Mouse (Mus musculus) cerebellum, adult 9-11 months (tissue): ENCODE measurements around the gene Tsg101.
A peak's percentile ranks its signal among the peaks of the same experiment; 100 is the strongest.
"Not testable (repeated sequence)": the region's sequence is repeated elsewhere in the genome, so short reads cannot be mapped to it uniquely, and the experiment has no call there.

Source experiments
- DNase-seq: peaks from one replicate; pipeline ENCODE4 v3.0.0; 2022

The Tsg101 gene

DNA sequence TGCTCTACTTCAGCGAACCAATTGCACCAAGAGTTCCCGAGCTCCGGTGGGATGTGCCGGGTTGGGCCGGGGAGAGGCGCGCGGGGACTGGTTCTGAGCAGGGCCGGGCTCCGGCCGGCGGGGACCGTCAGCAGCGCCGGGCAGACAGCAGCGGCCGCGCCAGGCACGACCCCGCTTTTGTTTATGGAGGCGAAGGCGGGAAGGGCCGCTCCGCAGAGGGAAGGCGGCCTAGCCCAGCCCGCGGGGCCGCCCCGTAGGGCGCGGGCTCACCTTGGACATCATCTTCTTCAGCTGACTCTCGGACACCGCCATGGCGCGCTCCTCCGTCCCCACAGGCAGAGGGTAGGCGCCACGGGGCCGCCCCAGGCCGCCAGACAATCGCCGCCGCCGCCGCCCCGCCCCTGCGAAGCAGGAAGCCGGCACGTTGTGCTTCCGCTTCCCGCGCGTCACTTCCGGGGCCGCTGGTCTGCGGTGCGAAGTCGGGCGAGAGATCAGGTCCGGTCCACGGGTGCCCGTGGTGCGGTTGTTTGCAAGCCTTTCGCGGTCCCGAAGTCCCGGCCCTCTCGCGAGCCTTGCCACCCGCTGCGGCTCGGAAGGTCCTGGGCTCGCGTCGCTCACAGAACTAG lies at the start of gene Tsg101:
Gene Tsg101, minus strand, starts transcription at position 419 of the 626 bp plus-strand sequence.
- peak; percentile 90 for DNase-seq

DNA sequence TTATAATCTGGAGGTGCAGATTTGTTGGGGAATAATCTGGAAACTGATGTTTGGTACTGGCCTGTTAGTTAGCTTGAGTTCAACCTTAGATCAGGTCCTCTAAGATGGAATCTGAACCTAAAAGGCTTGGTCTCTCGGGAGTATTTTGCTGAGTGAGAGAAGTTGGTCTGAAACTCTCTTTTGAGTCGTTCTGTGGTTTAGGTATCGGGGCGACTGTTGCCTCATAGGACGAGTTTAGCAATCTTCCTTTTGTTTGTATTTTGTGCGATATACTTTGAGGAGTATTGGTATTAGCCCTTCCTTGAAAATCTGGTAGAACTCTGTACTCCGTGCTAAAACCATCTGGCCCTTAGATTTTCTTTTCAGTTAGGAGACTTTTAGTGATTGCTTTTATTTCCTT lies 44.3 kb upstream of the Tsg101 start:
- no peak for DNase-seq

DNA sequence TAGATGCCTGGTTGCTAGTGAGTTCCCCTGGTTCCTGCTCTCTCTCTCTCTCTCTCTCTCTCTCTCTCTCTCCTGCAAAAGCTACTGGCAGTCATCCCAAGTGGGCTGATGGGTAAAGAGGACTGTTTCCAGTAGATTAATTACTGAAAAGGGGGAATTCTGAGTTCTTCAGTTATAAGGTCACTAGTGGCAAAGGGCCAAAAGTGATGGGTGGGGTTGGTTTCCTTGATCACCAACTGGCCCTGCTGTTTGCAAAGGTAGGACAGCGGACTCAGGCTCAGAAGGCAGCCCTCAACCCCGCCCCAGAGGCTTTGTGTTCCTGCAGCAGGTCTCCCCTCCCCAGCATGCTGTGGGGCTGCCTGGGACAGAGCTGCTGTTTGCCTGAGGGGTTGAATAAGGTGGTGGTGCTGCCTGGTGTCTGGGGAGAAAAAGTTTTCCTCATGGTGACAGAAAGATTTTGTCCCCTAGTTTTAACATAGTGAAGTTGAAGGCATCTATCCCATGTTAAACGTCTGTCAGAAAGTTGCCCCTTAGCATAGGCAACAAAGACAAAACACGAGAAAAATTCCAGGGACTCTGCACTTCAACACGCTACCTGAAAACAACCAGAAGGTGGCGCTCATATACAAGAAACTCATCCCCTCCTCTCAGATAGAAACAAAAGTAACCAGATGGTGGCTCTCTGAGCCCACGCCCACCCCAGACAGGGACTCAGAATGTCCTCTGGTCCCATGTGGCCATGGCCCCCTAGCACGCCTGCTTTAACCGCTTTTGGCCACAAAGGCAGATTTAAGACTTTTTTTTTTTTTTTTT lies 43.2 kb upstream of the Tsg101 start:
- peak; percentile 72 for DNase-seq

DNA sequence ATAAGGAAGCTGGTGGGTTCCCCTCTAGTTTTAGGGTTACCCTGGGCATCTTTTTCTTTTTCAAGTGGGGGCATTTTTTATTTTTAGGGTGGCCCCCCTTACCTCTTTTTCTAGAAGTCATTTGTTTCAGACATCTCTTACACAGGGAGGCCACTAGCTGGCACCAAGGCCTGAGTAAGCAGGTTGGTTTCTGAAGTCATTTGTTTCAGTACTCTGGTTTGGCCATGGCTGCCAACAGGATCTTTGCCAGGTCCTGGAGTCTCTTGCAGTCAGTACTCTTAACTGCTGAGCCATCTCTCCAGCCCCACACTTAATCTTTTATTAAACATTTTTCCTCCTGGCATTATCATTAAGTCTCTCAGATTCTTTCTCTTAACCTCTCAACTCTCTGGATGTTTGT lies 42.4 kb upstream of the Tsg101 start:
- DNase-seq = no peak

DNA sequence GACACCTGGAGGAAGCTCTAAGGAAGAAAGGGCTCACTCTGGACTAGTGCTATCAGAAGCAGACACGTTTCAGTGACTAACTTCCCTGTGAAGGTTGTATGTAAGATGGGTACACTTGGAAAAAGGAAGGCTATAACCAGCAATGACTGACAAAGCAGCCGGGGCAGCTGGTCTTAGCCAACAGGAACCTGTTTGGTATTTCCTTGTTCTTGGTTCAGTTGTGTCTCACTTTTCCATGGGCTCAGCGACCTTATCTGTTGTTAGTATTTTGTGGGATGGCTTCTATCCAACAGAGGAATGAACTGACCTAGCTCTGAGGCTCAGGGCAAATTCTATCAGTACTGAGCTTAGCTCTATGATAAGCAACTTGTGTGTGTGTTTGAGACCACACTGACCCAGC lies 41.2 kb upstream of the Tsg101 start:
- DNase-seq = no peak

DNA sequence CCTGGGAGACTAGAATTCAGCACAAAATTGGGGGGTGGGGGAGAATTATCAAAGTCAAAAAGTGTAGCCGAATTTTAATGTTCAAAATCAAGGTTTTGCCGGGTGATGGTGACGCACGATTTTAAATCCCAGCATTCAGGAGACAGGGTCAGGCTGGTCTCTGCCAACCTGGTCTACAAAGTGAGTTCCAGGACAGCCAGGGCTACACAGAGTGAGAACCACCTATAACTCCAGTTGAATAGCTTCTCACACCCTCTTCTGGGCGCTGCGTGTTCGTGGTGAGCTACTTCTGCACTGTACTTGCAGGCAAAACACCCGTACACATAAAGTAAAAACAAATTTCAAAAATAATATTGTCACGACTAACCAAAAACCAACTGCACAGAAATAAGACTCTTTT lies 39.1 kb upstream of the Tsg101 start:
- DNase-seq = peak; percentile 42

DNA sequence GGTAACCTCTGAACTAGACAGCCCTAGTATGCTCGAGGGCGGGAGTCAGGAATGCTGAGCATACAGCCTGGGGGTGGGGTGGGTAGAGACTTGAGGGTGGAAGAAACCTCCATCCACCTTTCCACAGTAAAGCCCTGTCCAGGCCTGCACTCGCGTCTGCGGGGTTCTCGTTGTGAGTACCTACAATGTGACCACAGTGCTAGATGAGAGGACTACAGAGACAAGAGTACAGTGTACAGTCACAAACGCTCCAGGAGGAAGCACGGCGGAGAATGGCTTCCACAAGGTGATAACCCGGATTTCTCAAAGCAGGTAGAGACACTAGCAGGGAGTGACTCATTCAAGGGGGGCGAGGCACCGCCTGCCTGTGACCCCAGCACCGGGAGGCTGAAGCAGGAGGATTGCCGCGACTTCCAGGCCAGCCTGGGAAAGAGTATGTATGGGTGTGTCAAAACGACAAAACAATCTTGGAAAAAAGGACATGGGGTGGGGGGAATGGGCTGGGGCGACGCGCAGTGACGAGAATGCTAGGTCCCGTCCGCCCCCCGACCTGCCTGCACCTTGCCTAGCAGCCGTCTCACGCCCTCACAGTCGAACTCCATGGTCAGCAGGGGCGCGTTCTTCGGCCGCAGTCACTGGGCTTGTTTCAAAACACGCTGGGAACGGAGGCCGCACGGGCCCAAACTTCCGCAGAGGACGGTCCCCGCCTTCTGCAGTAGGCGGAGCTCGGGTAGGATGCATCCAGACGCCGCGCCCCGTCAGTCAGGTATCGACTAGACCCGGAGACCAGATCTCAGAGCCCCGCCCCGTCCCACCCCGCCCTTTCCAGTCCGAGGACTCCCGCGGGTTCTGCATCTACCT lies 38.3 kb upstream of the Tsg101 start, which contains the start of gene Uevld:
Gene Uevld, minus strand, starts transcription at position 697 of the 861 bp plus-strand sequence.
- peak; percentile 96 for DNase-seq

DNA sequence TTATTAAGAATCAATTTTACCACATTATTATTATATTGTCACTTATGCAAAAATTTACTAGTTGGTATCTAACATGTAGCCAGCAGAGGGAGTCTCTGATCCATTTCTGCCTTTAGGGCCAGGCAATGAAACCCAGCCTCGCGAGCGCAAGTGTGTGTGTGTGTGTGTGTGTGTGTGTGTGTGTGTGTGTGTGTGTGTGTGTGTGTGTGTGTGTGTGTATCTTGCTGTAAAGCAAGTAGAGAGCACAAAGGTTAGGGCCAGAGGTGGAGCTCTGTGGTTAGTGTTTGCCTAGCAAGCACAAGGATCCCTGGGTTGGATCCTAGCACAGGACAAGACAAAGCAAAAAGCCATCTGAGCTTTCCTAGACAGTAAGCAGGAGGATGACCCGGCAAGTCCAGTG lies 16.1 kb upstream of the Tsg101 start:
- no peak for DNase-seq

DNA sequence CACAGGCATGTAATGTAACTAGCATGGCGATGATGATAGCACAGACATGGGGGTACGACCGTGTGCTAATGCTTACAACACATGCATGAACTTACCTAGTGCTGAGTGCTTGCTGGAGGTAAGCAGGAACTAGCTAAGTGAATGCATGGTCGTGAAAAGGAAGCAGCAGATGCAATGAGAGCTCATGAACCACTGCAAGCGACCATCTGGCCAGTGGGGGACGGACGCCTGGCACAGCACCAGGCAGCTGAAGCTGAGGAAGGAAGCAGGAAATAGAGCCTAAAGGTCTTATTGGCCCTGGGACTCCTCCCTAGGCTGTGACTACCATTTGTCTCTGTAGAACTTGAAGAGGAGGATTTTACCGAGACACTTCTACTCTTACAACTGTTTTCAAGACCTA lies 15.0 kb upstream of the Tsg101 start:
- no peak for DNase-seq

DNA sequence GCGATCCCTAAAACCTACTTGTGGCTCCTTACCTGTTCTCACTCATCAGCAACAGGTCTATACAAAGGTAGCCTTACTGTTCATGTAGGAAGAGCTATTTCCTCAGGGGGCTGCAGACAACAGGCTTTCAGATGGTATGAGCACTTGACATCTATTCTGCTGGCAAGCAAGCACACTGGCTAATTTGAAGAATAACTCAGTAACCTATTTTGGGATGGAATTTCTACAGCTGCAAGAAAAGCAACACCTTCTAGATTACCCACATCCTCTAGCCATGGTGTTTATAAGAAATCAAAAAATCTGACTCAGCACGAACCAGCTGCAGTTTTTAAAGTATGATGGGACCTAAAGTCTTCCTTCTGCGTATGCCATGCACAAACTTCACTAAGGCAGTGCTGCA lies 11.6 kb upstream of the Tsg101 start:
- no peak for DNase-seq

DNA sequence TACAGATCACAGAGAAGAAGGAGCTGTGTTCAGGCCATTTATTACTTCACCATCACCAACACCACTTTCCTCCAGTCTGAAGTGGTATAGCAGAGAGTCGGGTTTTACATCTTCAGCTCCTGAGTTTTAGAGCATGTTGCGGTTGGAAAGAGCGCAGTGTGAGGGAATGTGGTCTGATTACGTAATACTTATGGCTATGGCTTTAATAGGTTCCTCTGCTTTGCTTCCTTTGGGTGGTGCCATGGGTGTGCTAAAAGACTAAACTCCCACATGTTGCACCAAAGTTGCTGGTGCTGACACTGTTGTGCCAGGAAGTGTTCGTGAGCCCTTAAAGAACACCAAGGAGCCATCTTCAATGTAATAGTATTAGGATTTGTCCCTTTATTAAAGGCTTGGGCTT lies 8.5 kb upstream of the Tsg101 start:
- no peak for DNase-seq

DNA sequence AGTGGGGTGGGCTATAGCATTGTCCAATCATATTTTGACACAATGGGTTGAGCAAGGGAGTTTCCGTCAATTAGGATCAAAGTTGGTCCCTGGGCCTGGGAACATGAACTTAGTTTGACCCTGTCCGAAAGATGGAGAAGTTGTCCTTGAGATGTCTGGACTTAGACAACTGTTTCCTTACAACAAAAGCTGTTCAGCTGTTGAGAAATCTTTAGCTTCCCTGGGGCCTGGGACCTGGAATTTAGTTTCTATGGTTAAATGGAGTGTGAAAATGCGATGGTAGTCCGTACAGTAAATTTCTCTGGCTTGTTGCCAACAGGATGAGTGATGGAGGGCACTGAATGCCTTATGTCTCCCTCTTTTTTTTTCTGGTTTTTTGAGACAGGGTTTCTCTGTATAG lies 2.3 kb upstream of the Tsg101 start:
- no peak for DNase-seq

DNA sequence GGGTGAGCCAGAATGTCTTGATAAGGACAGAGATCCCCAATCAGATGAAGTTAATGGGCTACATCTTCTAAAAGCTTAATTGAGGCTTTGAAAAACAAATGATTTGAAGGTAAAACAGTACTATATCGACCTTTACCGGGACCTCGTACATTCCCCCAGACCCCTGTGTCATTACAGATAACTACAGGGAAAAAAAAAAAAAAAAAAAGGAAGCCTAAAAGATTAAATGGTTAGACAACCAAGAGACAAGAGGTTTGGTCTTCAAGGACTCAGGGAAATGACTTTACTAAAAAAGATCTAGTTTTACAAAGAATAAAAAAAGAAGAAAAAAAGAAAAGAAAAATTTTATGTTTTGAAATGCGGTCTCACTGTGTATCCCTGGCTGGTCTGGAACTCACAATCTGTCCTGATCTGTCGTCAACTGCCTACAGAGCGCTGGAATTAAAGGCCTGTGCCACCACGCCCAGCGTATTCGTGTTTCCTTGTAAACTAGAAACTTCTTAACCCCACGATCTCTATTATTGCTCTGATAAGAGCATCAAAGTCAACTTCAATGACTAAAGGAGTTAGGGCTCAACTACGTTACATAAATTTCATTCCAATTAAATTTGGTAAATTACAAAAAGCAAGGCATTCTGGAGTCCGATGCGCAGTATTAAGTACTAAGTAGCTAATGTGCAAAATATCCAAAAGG lies 944 bp downstream of the Tsg101 start:
- DNase-seq = no peak

DNA sequence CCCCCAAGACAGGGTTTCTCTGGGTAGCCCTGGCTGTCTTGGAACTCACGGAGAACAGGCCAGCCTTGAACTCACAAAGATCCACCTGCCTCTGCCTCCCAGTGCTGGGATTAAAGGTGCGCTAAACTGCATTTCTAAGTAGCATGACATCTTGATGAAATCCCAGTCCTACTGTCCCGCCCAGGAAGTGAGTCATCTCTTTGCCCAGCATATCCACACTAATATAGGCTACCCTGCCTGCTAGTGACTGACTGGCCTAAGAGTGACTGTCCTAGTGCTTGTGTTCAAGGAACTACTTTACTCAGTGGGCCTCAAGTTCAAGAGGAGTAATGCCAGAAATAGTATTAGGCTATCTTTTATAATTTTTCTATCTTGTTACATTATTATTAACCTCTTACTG lies 3.4 kb downstream of the Tsg101 start:
- DNase-seq = no peak

DNA sequence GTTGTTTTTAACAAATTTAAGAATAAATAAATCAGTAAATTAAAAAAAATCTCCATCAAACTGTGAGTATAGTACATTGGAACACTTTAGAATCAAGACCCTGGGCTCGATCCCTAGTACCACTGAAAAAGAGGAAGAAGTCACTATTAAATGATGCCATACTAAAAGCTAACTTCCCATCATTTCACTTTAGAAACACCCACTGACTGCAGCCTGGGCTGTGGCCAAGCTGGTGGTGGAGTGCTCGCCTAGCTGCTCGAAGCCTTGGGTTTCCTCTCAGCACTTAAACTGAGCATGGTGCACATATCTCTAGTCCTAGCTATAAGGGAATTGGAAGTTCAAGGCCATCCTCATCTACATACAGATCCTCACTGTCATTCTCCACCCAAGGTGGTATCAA lies 8.5 kb downstream of the Tsg101 start:
- DNase-seq = no peak

DNA sequence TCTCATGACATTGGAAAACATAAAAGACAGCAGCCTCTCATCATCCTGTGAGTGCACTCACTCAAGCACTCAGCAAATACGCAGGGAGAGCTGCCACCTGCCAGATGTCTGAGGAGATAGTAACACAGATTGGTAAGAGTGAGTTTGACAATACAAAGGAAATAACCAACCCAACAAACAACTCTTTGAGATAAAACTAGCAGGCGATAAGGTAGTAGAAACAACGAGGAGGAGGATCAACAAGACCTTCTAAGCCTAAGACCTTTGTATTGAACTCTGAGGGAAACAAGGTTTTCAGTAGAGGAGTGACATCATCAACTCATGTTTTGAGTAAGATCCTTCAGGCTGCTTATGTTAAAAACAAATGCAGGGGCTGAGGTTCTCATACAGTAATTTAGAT lies 20.4 kb downstream of the Tsg101 start:
- no peak for DNase-seq

DNA sequence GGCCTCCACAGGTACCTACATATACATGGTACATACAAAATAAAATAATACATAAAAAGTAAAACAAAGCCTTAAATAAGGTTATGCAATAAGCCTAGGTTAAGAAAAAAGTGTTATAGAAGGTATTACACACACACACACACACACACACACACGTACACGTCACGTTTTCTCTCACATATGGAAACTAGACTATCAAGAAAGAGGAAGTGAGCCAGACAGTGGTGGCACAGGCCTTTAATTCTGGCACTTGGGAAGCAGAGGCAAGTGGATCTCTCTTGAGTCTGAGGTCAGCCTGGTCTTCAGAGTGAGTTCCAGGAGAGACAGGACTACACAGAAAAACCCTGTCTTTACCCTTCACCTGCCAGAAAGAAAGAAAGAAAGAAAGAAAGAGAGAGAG lies 24.3 kb downstream of the Tsg101 start:
- DNase-seq = no peak

DNA sequence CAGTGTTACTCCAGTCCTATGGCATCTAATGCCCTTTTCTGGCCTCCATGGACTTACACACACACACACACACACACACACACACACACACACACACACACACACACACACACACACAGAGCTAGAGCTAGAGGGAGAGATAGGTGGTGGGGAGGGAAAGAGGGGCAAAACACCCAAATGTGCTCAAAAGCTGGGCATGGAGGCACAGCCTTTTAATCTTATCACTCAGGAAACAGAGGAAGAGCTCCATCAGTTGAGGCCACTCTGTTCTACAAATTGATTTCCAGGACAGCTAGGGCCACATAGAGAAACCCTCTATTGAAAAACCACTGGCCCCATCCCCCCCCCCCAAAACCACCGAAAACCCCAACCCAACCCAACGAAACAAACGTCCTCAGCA lies 36.5 kb downstream of the Tsg101 start:
- no peak for DNase-seq

DNA sequence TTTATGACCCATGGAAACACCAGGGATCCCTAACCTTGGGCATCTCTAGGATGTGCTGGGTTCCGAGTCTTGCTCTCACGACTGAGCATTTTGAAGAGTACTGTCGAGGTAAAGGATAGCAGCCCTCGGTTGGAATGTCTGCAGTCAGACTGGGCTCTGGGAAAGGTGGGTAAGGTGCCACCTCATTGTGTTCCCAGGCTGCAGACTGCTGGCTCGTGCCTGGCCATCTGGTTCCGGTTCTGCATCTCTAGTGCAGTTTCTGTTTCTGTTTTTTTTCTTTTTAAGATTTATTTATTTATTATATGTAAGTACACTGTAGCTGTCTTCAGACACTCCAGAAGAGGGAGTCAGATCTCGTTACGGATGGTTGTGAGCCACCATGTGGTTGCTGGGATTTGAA lies 37.8 kb downstream of the Tsg101 start:
- DNase-seq = not testable (repeated sequence)

DNA sequence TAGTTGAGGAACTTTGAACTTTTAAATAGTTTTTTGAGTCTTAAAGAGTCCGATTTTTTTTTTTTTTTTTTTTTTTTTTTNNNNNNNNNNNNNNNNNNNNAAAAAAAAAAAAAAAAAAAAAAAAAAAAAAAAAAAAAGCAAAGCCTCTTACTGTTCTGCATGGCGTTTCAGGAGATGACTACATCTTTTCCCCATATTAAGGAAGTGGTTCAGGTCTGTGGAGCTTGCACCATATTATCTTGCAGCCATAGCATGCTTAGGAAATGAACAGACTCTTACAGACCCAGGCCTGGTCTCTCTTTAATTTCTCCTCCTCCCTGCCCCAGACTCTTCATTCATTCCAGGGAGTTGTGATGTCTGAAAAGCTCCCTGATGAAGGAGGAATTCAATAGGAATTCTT lies 38.8 kb downstream of the Tsg101 start:
- no peak for DNase-seq

DNA sequence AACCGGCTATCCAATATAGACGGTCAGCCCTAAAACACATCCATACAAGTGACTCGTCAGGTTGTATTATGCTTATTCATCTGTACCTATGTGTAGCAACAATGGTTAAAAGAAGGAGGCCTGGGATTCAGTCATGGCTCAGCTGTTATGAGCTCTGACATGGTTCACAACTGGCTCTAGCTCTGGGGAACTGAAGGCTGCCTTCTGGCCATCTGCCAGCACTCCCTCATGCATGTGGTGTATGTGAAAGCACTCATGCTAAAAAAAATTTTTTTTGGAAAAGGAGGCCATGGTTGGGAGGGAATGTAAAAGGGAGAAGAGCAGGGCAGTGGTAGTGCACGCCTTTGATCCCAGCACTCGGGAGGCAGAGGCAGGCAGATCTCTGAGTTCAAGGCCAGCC lies 39.9 kb downstream of the Tsg101 start:
- no peak for DNase-seq

DNA sequence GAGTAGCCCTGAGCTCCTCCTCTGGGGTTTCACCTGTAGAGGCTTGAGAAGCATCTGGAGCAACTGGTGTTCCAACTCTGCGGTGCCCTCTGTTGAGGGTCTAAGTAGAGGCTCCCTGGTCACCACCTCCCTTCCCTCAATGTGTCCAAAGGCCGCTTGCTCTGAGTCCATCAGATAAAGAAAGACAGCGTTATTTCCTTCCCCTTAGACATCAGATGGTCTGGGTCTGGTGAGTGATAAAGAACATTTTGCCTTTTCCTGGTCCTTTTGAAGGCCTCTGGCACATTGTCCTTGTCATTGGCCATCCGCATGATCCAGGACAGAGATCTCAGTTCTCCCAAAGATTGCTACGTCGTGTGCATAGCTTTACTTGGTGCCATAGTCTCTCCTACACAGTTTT lies 42.5 kb downstream of the Tsg101 start:
- no peak for DNase-seq

DNA sequence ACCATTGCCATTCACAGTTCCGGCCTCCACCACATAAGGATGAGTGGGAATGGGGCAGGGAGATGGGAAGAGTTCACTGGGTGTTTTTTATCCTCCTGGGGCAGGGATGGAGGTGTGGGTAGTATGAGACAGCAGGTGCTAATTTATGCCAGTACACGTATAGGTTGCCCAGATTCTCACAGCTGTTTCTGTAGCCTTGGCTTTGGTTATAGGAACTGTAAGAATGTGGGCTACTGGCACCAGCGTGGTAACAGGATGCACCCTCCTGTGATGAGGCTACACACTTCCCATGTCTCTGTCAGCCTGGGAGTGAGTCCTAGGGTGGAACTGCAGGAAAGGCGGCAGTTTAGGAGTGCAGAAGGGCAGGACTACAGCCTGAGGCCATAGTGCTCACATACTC lies 42.9 kb downstream of the Tsg101 start:
- no peak for DNase-seq
